Mouse (Mus musculus) CH12F3 (cell line): ENCODE measurements around the gene Cryba1.

ENCODE experiments used
- in situ Hi-C: fragments of 300-500 bp; cut with MboI; formaldehyde crosslinking; loops from 2 replicates; pipeline ENCODE4 v1.14.3; 2020; ENCODE audit warnings: low sequenced_read_pairs

Cryba1 gene

DNA sequence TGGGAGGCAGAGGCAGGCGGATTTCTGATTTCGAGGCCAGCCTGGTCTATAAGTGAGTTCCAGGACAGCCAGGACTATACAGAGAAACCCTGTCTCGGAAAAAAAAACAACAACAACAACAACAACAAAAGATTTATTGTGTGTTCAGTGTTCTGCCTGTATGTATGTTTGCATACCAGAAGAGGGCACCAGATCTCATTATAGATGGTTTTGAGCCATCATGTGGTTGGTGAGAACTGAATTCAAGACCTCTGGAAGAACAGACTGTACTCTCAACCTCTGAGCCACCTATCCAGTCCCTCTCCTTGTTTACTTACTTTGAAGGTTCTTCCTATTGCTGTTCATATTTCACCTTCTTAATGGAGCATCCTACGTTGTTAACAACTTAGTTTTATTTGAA lies 3.7 kb downstream of the Cryba1 start:
- in situ Hi-C loops = no loop called here

DNA sequence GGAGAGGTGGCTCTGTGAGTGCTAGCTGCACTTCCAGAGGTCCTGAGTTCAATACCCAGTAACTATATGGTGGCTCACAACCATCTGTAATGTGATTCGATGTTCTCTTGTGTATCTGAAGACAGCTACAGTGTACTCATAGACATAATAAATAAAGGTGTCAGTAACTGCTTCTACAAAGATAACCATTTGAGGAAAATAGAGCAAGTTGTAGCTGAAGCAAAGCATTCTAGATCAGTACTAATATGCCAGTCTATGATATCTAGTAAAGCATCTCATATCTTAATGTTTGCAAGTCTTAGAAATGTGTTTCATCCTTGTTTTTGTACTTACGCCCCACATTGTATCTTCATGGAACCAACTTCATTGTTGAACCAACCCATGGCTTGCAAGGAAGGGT lies 6.0 kb downstream of the Cryba1 start:
- in situ Hi-C loops = no loop called here

DNA sequence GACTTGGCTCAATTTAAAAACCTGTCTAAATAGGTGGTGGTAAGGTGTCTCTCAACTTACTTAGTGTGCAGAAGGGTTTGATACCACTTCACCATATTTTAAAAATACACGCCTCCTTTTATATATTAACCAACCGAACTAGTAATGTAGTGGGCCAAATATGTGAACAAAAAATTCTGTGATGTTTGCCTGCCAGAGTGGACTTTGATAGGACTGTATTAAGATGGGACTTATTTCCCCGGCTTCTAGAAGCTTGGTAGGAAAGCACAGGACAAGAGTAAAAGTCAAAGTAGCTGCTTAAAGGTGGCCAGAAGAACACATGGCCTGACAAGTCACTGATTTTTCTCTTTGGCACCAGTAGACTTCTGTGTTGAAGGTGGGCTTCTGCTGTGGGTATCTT lies 11.3 kb downstream of the Cryba1 start:
- in situ Hi-C loops = no loop called here

DNA sequence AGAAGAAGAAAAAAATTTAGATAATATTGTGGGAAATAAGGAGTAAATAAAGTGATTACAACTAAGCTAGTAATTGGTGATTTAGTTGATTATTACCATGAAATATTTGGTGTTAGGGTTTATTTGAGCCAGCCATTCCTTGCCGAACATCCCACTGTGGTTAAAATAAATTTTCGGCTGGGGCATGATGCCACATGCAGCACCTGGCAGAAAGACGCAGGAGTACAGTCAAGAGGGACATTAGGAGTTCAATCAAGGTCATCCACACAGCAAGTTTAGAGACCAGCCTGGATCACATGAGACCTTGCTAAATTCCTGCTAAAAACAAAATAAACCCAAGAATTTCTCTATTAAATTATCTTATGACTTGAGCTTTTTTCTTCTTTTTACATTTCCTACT lies 16.0 kb downstream of the Cryba1 start:
- in situ Hi-C loops = no loop called here

DNA sequence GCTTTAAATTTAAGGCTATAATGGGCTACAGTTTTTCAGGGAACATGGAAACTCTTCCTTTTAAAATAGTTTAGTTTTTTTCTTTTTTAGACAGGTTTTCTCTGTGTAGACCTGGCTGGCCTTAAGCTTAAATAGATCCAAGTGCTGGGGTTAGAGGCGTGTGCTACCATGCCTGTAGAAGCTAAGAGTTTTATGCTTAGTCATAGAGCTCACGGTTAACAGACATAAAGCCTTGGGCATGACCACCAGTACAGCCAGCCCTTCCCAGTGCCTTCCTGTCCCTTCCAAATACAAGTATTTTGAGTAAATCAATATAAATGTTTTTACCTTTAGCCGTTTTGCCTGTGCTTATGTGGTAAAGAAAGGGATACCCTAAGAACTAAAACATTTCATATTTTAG lies 19.2 kb downstream of the Cryba1 start:
- in situ Hi-C loops = no loop called here

DNA sequence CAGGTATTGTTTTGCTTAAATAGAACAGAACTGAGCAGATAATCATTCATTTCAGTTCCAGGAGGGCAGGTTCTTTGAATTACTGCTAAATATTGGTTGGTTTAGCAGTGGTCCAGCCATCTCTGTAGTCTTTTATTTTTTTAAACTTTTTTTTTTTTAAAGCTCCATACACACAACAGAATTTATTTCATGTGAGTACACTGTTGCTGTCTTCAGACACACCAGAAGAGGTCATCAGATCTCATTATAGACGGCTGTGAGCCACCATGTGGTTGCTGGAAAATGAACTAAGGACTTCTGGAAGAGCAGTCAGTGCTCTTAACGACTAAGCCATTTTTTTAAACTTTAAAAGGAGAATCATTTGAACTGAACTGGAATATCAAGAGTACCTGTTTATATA lies 27.9 kb downstream of the Cryba1 start:
- in situ Hi-C loops = no loop called here

DNA sequence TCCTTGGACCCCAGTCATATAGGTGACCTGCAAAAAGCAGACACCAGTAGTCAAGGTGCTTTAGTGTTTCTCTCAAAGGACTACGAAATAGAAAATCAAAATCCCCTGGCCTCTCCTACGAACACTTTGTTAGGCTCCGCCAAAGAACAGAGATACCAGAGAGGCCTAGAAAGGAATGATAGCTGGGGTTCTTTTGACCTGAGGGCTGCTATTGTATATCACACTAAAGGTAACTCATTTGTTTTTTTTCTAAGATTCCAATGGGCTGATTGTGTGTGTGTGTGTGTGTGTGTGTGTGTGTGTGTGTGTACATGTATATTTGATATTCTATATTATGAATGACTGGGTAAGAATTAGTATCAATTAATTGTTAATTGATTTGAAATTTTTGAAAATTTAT lies 32.1 kb downstream of the Cryba1 start:
- in situ Hi-C loops = no loop called here

DNA sequence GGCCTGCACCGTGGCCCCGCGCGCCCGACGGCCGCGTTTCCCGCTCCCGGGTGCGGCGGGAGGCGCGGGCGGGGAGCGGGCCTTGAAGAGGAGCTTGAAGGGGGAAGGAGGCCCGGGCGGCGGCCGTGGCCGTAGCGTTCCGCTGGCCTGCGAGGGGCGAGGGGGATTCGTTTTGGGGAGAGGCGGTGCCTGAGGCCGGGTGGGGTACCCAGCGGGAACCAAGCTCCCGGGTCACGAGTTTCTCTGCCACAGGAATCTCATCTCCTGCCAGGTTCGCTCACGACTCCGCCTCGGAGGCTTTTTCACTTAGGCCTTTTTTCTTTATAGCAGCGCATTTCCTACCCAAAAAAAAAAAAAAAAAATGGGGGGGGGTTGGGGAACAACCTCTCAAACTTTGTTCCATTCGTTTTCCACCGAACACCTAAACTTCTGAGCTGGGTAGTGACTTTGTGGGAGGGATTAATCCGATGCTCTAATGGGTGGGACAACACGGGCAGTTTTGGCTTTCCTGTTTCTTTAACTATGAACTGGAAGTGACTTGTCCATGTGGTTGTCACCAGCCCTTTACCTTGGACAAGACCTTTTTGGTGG lies 37.4 kb downstream of the Cryba1 start:
- in situ Hi-C loops = no loop called here

DNA sequence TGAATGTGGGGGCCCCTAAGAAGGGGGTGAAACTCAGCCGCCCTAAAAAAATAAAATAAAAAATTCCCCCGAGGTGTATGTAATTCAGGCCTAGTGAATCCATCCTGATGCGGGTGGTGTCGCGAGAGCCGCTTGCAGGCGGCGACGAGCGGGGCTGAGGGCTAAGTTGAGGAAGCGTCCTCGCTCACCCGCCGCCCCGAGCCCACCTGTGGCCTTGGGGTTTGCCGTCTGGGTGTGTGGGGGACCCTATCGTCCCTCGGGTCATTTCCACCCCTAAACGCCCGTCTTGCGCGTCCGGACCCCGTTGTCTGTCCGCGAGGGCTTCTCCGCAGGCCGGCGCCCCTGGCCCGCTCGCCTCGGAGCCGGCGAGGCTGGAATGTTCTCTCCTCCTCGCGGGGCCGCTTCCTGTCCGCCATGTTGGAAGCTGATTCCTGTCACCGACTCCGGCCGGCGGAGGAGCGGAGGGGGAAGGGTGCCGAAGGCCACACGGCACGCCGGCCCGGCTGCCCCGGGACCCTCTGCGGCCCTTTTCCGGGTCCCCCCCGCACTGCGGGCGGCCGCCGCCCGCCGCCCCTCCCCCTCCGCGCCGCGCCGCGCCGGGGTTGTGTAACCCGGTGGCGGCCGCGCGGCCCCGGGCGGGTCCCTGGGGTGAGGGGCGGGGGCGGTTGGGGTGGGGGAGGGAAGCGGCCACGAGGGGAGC lies 38.1 kb downstream of the Cryba1 start:
- in situ Hi-C loops = no loop called here

DNA sequence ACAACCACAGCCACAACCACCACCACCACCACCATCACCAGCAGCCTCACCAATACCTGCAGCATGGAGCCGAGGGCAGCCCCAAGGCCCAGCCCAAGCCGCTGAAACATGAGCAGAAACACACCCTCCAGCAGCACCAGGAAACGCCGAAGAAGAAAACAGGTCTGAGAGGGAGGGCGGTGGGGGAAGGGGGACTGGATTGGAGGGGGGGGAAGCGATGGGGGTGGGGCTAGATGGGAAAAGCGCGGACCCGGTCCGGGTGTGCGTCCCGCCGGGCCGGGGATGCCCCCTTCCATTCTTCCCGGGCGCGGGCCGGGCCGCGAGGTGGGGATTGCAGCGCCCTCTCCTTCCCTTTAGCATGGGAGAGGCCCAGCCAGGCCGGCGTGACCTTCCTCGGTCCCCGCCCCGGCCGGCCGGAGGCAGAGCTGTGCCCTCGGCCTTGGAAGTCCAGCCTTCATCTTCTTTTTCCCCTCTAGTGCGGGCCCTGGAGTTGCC lies 38.7 kb downstream of the Cryba1 start:
- in situ Hi-C loops = no loop called here

DNA sequence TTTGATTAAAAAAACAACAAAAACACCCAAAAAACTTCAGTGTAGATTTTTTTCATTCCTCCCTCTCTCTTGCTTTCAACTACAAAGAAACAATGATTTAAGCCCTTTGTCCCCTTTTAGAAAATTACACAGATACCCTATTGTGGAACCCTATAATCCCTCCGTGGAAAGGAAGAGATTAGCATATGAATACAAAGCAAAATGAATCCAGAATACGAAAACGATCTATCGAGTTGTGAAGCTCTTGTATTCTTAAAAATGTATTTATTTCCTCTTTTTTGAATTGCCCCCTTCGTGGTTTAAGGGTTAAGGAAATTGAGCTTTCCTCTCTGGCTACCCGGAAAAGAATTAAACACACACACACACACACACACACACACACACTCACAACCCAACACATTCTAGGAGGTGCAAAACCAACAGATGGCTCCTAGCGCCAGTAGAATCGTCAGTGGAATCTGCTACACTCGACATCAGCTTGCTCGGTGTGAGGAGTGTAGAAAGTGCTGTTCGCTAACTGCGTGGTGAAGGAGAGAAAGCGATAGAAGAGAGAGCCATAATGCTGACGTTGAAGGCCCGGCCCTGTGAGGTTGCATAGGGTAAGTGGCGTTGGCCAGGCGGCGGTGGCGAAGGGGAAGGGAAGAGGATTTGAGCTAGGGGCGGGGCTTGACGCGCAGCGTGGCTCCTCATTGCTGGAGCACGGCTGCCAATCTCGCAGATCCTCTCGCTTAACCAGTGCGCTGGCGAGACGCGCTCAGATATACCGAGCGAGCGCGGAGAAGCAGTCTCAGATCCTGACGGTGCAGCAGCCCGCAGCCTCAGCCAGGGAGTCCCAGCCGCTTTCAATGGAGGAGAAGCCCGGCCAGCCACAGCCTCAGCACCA lies 39.5 kb downstream of the Cryba1 start, which contains the start of gene Nufip2:
Gene Nufip2 (plus strand): TSS at position 773 of the 883 bp plus-strand sequence.
- in situ Hi-C loops = no loop called here

DNA sequence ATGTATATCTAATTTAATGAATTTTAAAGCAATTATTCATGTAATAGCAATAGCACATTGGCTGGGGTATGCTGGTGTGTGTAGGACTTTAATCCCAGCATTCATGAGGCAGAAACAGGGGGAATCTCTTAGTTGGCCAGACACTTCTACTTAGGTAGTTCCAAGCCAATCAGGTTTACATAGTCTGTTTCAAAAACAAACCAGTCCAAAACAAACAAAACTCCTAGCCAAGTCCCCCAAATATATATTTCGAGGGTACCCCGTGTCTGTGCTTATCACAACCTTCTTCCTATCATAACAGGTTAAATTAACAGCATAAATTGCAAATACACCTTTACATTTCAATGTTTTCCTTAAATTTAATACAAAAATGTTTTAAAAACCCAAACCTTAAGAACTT lies 40.2 kb downstream of the Cryba1 start:
- in situ Hi-C loops = no loop called here

DNA sequence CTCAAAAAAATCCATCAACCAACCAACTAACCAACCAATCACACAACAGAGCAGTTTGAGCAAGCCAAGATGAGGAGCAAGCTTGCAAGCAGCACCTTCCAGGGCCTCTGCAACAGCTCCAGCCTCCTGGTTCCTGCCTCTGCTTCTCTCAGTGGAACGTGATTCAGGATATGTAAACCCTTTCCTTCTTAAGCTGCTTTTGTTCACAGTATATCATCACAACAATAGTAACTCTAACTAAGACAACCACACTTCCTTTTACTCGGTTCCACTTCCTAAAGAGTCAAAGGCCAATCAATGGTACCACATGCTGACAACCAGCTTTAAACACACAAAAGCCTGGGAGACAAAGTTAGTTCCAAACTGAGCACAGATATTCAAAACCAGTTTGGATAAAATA lies 45.1 kb downstream of the Cryba1 start:
- in situ Hi-C loops = no loop called here

DNA sequence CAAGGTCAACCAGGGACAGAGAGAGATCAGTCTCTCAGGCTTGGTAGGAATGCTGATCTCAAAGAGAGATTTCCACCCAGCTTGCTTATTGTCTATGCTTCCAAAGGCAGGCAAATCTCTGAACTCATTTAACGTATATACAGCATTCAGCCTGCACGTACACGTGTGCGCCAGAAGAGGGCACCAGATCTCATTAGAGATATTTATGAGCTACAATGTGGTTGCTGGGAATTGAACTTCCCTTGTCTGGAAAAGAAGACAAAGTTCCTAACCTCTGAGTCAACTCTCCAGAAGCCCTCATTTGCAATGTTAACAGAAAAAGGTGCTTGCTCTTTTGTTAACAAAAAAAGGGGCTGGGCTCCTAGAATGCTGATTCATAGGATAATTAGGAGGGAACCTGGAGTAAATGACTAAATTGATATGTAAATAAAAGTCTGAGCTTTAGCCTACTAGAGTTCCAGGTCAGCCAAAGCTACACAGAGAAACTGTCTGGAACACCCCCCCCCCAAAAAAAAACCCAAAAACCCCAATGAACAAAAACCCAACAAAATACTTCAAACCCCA lies 51.6 kb downstream of the Cryba1 start:
- in situ Hi-C loops = no loop called here

DNA sequence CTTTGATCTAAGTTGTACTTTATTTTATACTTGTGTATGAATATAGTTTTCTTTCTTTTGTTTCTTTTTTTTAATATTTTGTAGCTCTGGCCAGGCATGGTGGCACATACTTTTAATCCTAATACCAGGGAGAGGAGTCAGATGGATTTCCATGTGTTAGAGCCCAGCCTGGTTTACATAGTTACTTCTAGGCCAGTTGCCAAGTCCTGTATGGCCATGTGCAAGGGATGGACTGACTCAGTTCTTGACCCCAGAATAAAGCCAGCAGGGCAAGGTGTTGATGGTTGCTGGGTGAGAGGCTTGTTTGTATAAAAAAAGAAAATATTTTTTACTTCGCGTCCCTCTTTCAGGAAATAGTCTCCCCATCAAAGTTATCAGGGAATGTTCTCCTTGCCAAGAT lies 52.3 kb downstream of the Cryba1 start:
- in situ Hi-C loops = no loop called here
